Mouse (Mus musculus) liver, embryonic 11.5 days (tissue): ENCODE measurements around the gene Prss22. TPM values are rescaled to one million over a fixed set of nuclear protein-coding genes. Genes with fewer than 3 reads are reported as not detected.

Experiments
- ATAC-seq: fragments of 200-750 bp; cut with Nextera tagmentation; replicated peaks from 2 replicates; pipeline ENCODE4 v1.8.0; 2017; ENCODE audit warnings: moderate number of reproducible peaks, mild to moderate bottlenecking, moderate TSS enrichment, moderate library complexity; ENCODE audit not compliant: low FRiP score
- DNase-seq: peaks from one replicate; pipeline ENCODE4 v3.0.0-alpha.2; 2017; ENCODE audit warnings: low spot score
- H3K27ac ChIP-seq: fragments of 300-500 bp; sonication (generic); 2 replicates; pipeline ENCODE4 v1.5.1; 2014; ENCODE audit warnings: mild to moderate bottlenecking, low read depth, low read length, control low read depth
- H3K27me3 ChIP-seq: fragments of 300-500 bp; sonication (generic); replicated peaks from 2 replicates; pipeline ENCODE4 v1.6.1; 2014; ENCODE audit warnings: low read length, mixed read lengths; ENCODE audit not compliant: control insufficient read depth, insufficient read depth
- H3K36me3 ChIP-seq: fragments of 300-500 bp; sonication (generic); 2 replicates; pipeline ENCODE4 v1.6.1; 2014; ENCODE audit warnings: mild to moderate bottlenecking, low read length, moderate library complexity, mixed read lengths; ENCODE audit not compliant: control insufficient read depth, insufficient read depth
- H3K4me1 ChIP-seq: fragments of 300-500 bp; sonication (generic); replicated peaks from 2 replicates; pipeline ENCODE4 v1.6.1; 2014; ENCODE audit warnings: low read length, mixed read lengths; ENCODE audit not compliant: control insufficient read depth, insufficient read depth
- H3K4me2 ChIP-seq: fragments of 300-500 bp; sonication (generic); 2 replicates; pipeline ENCODE4 v1.6.1; 2014; ENCODE audit warnings: mild to moderate bottlenecking, control low read depth, moderate library complexity
- H3K4me3 ChIP-seq: fragments of 300-500 bp; sonication (generic); 2 replicates; pipeline ENCODE4 v1.5.1; 2014; ENCODE audit warnings: low read depth, low read length, control low read depth
- H3K9ac ChIP-seq: fragments of 300-500 bp; sonication (generic); 2 replicates; pipeline ENCODE4 v1.6.1; 2014; ENCODE audit warnings: low read depth, low read length, control low read depth
- H3K9me3 ChIP-seq: fragments of 300-500 bp; sonication (generic); 2 replicates; pipeline ENCODE4 v1.6.1; 2016; ENCODE audit warnings: low read length, inconsistent platforms, mixed read lengths; ENCODE audit not compliant: control insufficient read depth
- WGBS: fragments of 180-500 bp; shearing (Covaris S2); extraction: QIAGEN DNeasy Blood & Tissue Kit; methylation state at CpG from one replicate; pipeline ENCODE4 v1.1.7; 2014; 5-methylcytosine and 5-hydroxymethylcytosine counted together
- polyA plus RNA-seq: library from polyadenylated mRNA; unstranded; fragments of >200 nt; fragmentation: Nextera tagmentation; extraction: Ambion mirVana; gene quantifications from 2 replicates; pipeline ENCODE4 v1.2.1, GENCODE M21; 2014

Prss22 gene
- polyA plus RNA-seq, 1 experiment from 2014 or later, result 0.21 TPM

- ATAC-seq (no peak), DNase-seq (no peak)
- Histone ChIP-seq H3K4me2 (no peak overlapping the region), H3K9me3 (no peaks in the 10 kb centered on the region), H3K4me3 (no peak overlapping the region), H3K36me3 (no peaks in the 10 kb centered on the region), H3K4me1 (no peaks in the 10 kb centered on the region), H3K27me3 (no peaks in the 10 kb centered on the region), H3K27ac (no peak overlapping the region), H3K9ac (no peak overlapping the region)
- WGBS, result 67% methylated on average over 7 of the region's 7 CpGs
Observed at GRCm38 (mm10) chr17:24029477-24029876, 31.6 kb upstream of the Prss22 start.

- H3K4me3 ChIP-seq, result no peak overlapping the region
- no peak overlapping the region for H3K27ac ChIP-seq
- H3K9me3 ChIP-seq, result no peaks in the 10 kb centered on the region
- DNase-seq (no peak), ATAC-seq (no peak)
- H3K4me1 ChIP-seq, result no peaks in the 10 kb centered on the region
- 60% methylated on average over 5 of the region's 5 CpGs for WGBS
- H3K27me3 ChIP-seq, result no peaks in the 10 kb centered on the region
- H3K9ac ChIP-seq, result no peak overlapping the region
- no peaks in the 10 kb centered on the region for H3K36me3 ChIP-seq
- no peak overlapping the region for H3K4me2 ChIP-seq
Observed at GRCm38 (mm10) chr17:24021375-24022199, 23.7 kb upstream of the Prss22 start.

- H3K4me1 ChIP-seq, result no peaks in the 10 kb centered on the region
- DNase-seq, result no peak
- H3K27ac ChIP-seq, result no peak overlapping the region
- H3K4me2 ChIP-seq, result no peak overlapping the region
- H3K4me3 ChIP-seq, result no peak overlapping the region
- WGBS, result 70% methylated on average over 6 of the region's 6 CpGs
- no peak for ATAC-seq
- H3K27me3 ChIP-seq, result no peaks in the 10 kb centered on the region
- H3K9me3 ChIP-seq, result no peaks in the 10 kb centered on the region
- H3K9ac ChIP-seq, result no peak overlapping the region
- H3K36me3 ChIP-seq, result no peaks in the 10 kb centered on the region
Observed at GRCm38 (mm10) chr17:24020696-24021095, 22.8 kb upstream of the Prss22 start.

GRCm38 (mm10) chr17:24015727-24016126 is 17.8 kb upstream of the Prss22 start:
- Histone ChIP-seq H3K9ac (no peak overlapping the region), H3K4me2 (no peak overlapping the region), H3K4me3 (no peak overlapping the region), H3K36me3 (no peaks in the 10 kb centered on the region), H3K9me3 (no peaks in the 10 kb centered on the region), H3K4me1 (no peaks in the 10 kb centered on the region), H3K27ac (no peak overlapping the region), H3K27me3 (no peaks in the 10 kb centered on the region)
- 27% methylated on average over 14 of the region's 14 CpGs for WGBS
- ATAC-seq, result no peak
- no peak for DNase-seq

GRCm38 (mm10) chr17:24014433-24014965 is 16.6 kb upstream of the Prss22 start:
- WGBS, result 77% methylated on average over 5 of the region's 5 CpGs

GRCm38 (mm10) chr17:24012921-24013320 is 15.0 kb upstream of the Prss22 start:
- Histone ChIP-seq H3K27me3 (0 out of 2 replicates have a peak, but pooled peaks cover 2% of the 10 kb centered on the region), H3K36me3 (no peaks in the 10 kb centered on the region), H3K4me2 (no peak overlapping the region), H3K9me3 (no peaks in the 10 kb centered on the region), H3K9ac (no peak overlapping the region), H3K4me1 (no peaks in the 10 kb centered on the region), H3K4me3 (no peak overlapping the region), H3K27ac (no peak overlapping the region)
- 78% methylated on average over 2 of the region's 2 CpGs for WGBS
- ATAC-seq, result no peak
- no peak for DNase-seq

More at GRCm38 (mm10) chr17:24014433-24014965, 16.6 kb upstream of the Prss22 start:
- Histone ChIP-seq H3K27ac (no peak overlapping the region), H3K9ac (no peak overlapping the region), H3K4me3 (no peak overlapping the region), H3K27me3 (no peaks in the 10 kb centered on the region), H3K4me2 (no peak overlapping the region), H3K4me1 (no peaks in the 10 kb centered on the region), H3K36me3 (no peaks in the 10 kb centered on the region), H3K9me3 (no peaks in the 10 kb centered on the region)
- DNase-seq (no peak), ATAC-seq (no peak)

GRCm38 (mm10) chr17:24009617-24010016 is 11.7 kb upstream of the Prss22 start:
- Histone ChIP-seq H3K27ac (no peak overlapping the region), H3K4me3 (no peak overlapping the region), H3K4me1 (no peaks in the 10 kb centered on the region), H3K9ac (no peak overlapping the region), H3K9me3 (no peaks in the 10 kb centered on the region), H3K4me2 (no peak overlapping the region), H3K27me3 (0 out of 2 replicates have a peak, but pooled peaks cover 2% of the 10 kb centered on the region), H3K36me3 (no peaks in the 10 kb centered on the region)
- WGBS, result 66% methylated on average over 5 of the region's 5 CpGs
- no peak for ATAC-seq
- no peak for DNase-seq

- no peak overlapping the region for H3K4me2 ChIP-seq
- ATAC-seq (no peak), DNase-seq (no peak)
- H3K9ac ChIP-seq, result no peak overlapping the region
- H3K36me3 ChIP-seq, result no peaks in the 10 kb centered on the region
- no peak overlapping the region for H3K4me3 ChIP-seq
- H3K4me1 ChIP-seq, result no peaks in the 10 kb centered on the region
- H3K27ac ChIP-seq, result no peak overlapping the region
- no peaks in the 10 kb centered on the region for H3K9me3 ChIP-seq
- 65% methylated on average over 4 of the region's 4 CpGs for WGBS
- 0 out of 2 replicates have a peak, but pooled peaks cover 2% of the 10 kb centered on the region for H3K27me3 ChIP-seq
Observed at GRCm38 (mm10) chr17:24008105-24008504, 10.2 kb upstream of the Prss22 start.

GRCm38 (mm10) chr17:24007391-24007790 is 9.5 kb upstream of the Prss22 start:
- H3K9me3 ChIP-seq, result no peaks in the 10 kb centered on the region
- H3K36me3 ChIP-seq, result no peaks in the 10 kb centered on the region
- H3K9ac ChIP-seq, result no peak overlapping the region
- no peak overlapping the region for H3K4me3 ChIP-seq
- H3K27ac ChIP-seq, result no peak overlapping the region
- 61% methylated on average over 1 of the region's 1 CpGs for WGBS
- H3K4me2 ChIP-seq, result no peak overlapping the region
- DNase-seq, result no peak
- no peak for ATAC-seq
- no peaks in the 10 kb centered on the region for H3K4me1 ChIP-seq
- H3K27me3 ChIP-seq, result 0 out of 2 replicates have a peak, but pooled peaks cover 2% of the 10 kb centered on the region
